ENCODE assay signal across 16 mouse cellular contexts in genomic region chr7:3643412-3643811, GRCm38 (mm10). TPM values are rescaled to one million over a fixed set of nuclear protein-coding genes. Genes with fewer than 3 reads are reported as not detected.
DNase-seq lines count a peak whose midpoint lies in the region; ATAC-seq and TF ChIP-seq lines count a peak whose summit lies in the region.
"Had no signal": no experiment of that assay in that cellular context is flagged by ENCODE, and none has a peak within 500 bp of the region (broad histone marks: within the 10 kb centered on the region; RNA-seq: fewer than 3 reads in every experiment).

No protein-coding gene starts in this region.

- no peaks in the 10 kb centered on the region for H3K9me3 ChIP-seq in kidney, embryonic 15.5 days (replicated peaks)
- no peaks in the 10 kb centered on the region for H3K9me3 ChIP-seq in midbrain, embryonic 13.5 days
- H3K9me3 ChIP-seq in midbrain, embryonic 16.5 days (replicated peaks; ENCODE audit: control insufficient read depth, low read length, poor library complexity, severe bottlenecking) = no peaks in the 10 kb centered on the region
- no peaks in the 10 kb centered on the region for H3K9me3 ChIP-seq in hindbrain, embryonic 15.5 days
- no peaks in the 10 kb centered on the region for H3K9me3 ChIP-seq in liver, embryonic 15.5 days (replicated peaks)
- H3K9me3 ChIP-seq: heart, embryonic 15.5 days had no signal

- H3K27me3 ChIP-seq in kidney, embryonic 15.5 days = no peaks in the 10 kb centered on the region
- H3K27me3 ChIP-seq in midbrain, embryonic 13.5 days = no peaks in the 10 kb centered on the region
- H3K27me3 ChIP-seq in midbrain, embryonic 16.5 days (ENCODE audit: control insufficient read depth, insufficient read depth, low read depth, low read length) = no peaks in the 10 kb centered on the region
- H3K27me3 ChIP-seq in hindbrain, embryonic 15.5 days = no peaks in the 10 kb centered on the region; the same call in 1 of the 2 replicates
- no peaks in the 10 kb centered on the region for H3K27me3 ChIP-seq in liver, embryonic 15.5 days
- H3K27me3 ChIP-seq in thymus, adult 2 months (ENCODE audit: control insufficient read depth, insufficient read depth, low read length) = no peaks in the 10 kb centered on the region
- H3K27me3 ChIP-seq: heart, embryonic 15.5 days had no signal

- no peak overlapping the region for H3K4me3 ChIP-seq in kidney, embryonic 15.5 days (replicated peaks)
- no peak overlapping the region for H3K4me3 ChIP-seq in midbrain, embryonic 13.5 days (replicated peaks)
- H3K4me3 ChIP-seq in midbrain, embryonic 16.5 days (ENCODE audit: low read depth, low read length) = no peak overlapping the region; the same call in 1 of the 2 replicates
- no peak overlapping the region for H3K4me3 ChIP-seq in hindbrain, embryonic 15.5 days
- H3K4me3 ChIP-seq in liver, embryonic 15.5 days (replicated peaks) = peak overlapping the region; percentile 100; the same call in 1 of the 2 replicates
- H3K4me3 ChIP-seq in thymus, adult 2 months (ENCODE audit: control insufficient read depth, insufficient read depth, low read length) = no peak overlapping the region

- no peak overlapping the region for H3K27ac ChIP-seq in kidney, embryonic 15.5 days
- H3K27ac ChIP-seq in midbrain, embryonic 13.5 days = no peak overlapping the region
- no peak overlapping the region for H3K27ac ChIP-seq in midbrain, embryonic 16.5 days (ENCODE audit: low read length)
- no peak overlapping the region for H3K27ac ChIP-seq in hindbrain, embryonic 15.5 days (replicated peaks)
- no peak overlapping the region for H3K27ac ChIP-seq in liver, embryonic 15.5 days (replicated peaks)
- H3K27ac ChIP-seq in thymus, adult 2 months (ENCODE audit: control insufficient read depth, insufficient read depth, low read length) = no peak overlapping the region
- H3K27ac ChIP-seq: heart, embryonic 15.5 days had no signal

- ATAC-seq in kidney, embryonic 15.5 days (replicated peaks; ENCODE audit: low FRiP score) = no peak
- ATAC-seq in midbrain, embryonic 13.5 days = no peak
- ATAC-seq in midbrain, embryonic 16.5 days = no peak
- no peak for ATAC-seq in hindbrain, embryonic 15.5 days (ENCODE audit: low FRiP score, low read depth)
- ATAC-seq in liver, embryonic 15.5 days (ENCODE audit: insufficient read depth) = no peak
- ATAC-seq: CD4-positive, CD25-positive, alpha-beta regulatory T cell, adult 4 months had no signal

- no peak overlapping the region for H3K9ac ChIP-seq in kidney, embryonic 15.5 days
- H3K9ac ChIP-seq in midbrain, embryonic 13.5 days (replicated peaks) = no peak overlapping the region
- no peak overlapping the region for H3K9ac ChIP-seq in midbrain, embryonic 16.5 days (ENCODE audit: low read depth, low read length)
- no peak overlapping the region for H3K9ac ChIP-seq in hindbrain, embryonic 15.5 days
- no peak overlapping the region for H3K9ac ChIP-seq in liver, embryonic 15.5 days

- H3K4me2 ChIP-seq in kidney, embryonic 15.5 days = peak overlapping the region; percentile 75; the same call in 1 of the 2 replicates
- H3K4me2 ChIP-seq in midbrain, embryonic 13.5 days (replicated peaks) = 0 out of 2 replicates have a peak overlapping the region, but pooled peaks have one; percentile 68
- no peak overlapping the region for H3K4me2 ChIP-seq in midbrain, embryonic 16.5 days (ENCODE audit: low read length)
- H3K4me2 ChIP-seq in hindbrain, embryonic 15.5 days = peak overlapping the region; percentile 73
- H3K4me2 ChIP-seq in liver, embryonic 15.5 days = peak overlapping the region; percentile 80

- WGBS in kidney, embryonic 15.5 days = 68% methylated on average over 5 of the region's 5 CpGs
- WGBS in midbrain, embryonic 13.5 days = 74% methylated on average over 5 of the region's 5 CpGs
- 76% methylated on average over 5 of the region's 5 CpGs for WGBS in midbrain, embryonic 16.5 days
- 80% methylated on average over 5 of the region's 5 CpGs for WGBS in hindbrain, embryonic 15.5 days
- WGBS in liver, embryonic 15.5 days (ENCODE audit: insufficient replicate concordance) = 30% methylated on average over 5 of the region's 5 CpGs
- 21% methylated on average over 5 of the region's 5 CpGs for WGBS in thymus, adult 2 months

- H3K4me1 ChIP-seq in kidney, embryonic 15.5 days = peaks cover 30% of the 10 kb centered on the region
- peaks cover 32% of the 10 kb centered on the region for H3K4me1 ChIP-seq in midbrain, embryonic 13.5 days (replicated peaks)
- H3K4me1 ChIP-seq in midbrain, embryonic 16.5 days (ENCODE audit: control insufficient read depth, insufficient read depth, low read length) = peaks cover 29% of the 10 kb centered on the region
- H3K4me1 ChIP-seq in hindbrain, embryonic 15.5 days (replicated peaks) = peaks cover 34% of the 10 kb centered on the region
- peaks cover 32% of the 10 kb centered on the region for H3K4me1 ChIP-seq in liver, embryonic 15.5 days (replicated peaks)
- H3K4me1 ChIP-seq in thymus, adult 2 months (replicated peaks; ENCODE audit: control insufficient read depth, insufficient read depth, low read length) = peaks cover 18% of the 10 kb centered on the region

- DNase-seq in kidney, postnatal 4 days = no peak
- DNase-seq in right cerebral cortex, adult 18-20 months = no peak
- DNase-seq in thymus, adult 2 months = no peak
- DNase-seq: adrenal gland, postnatal 25 days; cerebellum, postnatal 10 days; gastrocnemius, postnatal 36 days; kidney, postnatal 10 days; layer of hippocampus, adult 9-11 months; thymus, postnatal 36 days had no signal

- TF ChIP-seq POLR2A in thymus, adult 2 months (IDR thresholded peaks at IDR 0.05; ENCODE audit: control insufficient read depth, extremely low read depth, insufficient read depth, low read length, poor library complexity) = no peak

- TF ChIP-seq CTCF in thymus, adult 2 months (IDR thresholded peaks at IDR 0.05; ENCODE audit: borderline replicate concordance, control insufficient read depth, extremely low read depth, insufficient read depth, low read length, poor library complexity) = no peak

- H3K36me3 ChIP-seq in kidney, embryonic 15.5 days = peaks cover 53% of the 10 kb centered on the region
- H3K36me3 ChIP-seq in midbrain, embryonic 13.5 days = peaks cover 47% of the 10 kb centered on the region
- H3K36me3 ChIP-seq in midbrain, embryonic 16.5 days (ENCODE audit: control insufficient read depth, insufficient read depth, low read length) = peaks cover 16% of the 10 kb centered on the region
- H3K36me3 ChIP-seq in hindbrain, embryonic 15.5 days = peaks cover 20% of the 10 kb centered on the region
- H3K36me3 ChIP-seq in liver, embryonic 15.5 days (replicated peaks) = peaks cover 45% of the 10 kb centered on the region
- H3K36me3 ChIP-seq in thymus, adult 2 months (ENCODE audit: control insufficient read depth, insufficient read depth, low read length) = peaks cover 3% of the 10 kb centered on the region; the same call in 1 of the 2 replicates

RNA-seq across cellular contexts. Expression of gene Cnot3, which starts 1.7 kb away (rescaled TPM):
- 60.6 and 66.5 TPM in 2 replicates for polyA plus RNA-seq in kidney, embryonic 15.5 days (2015; fragmentation: Nextera tagmentation; extraction: Ambion mirVana)
- polyA plus RNA-seq in midbrain, embryonic 13.5 days (2015; fragmentation: Nextera tagmentation; extraction: Ambion mirVana) = 48.7 and 57.8 TPM in 2 replicates
- polyA plus RNA-seq in midbrain, embryonic 16.5 days (2015; fragmentation: Nextera tagmentation; extraction: Ambion mirVana) = 37.4 and 38.9 TPM in 2 replicates
- 39.5 and 47.3 TPM in 2 replicates for polyA plus RNA-seq in hindbrain, embryonic 15.5 days (2015; fragmentation: Nextera tagmentation; extraction: Ambion mirVana)
- polyA plus RNA-seq in liver, embryonic 15.5 days (2015; fragmentation: Nextera tagmentation; extraction: Ambion mirVana) = 17.7 and 23.1 TPM in 2 replicates
- 185 and 202 TPM in 2 replicates for polyA plus RNA-seq in thymus, adult 2 months (2012; rRNA removed)

RNA-seq across cellular contexts. Expression of gene Prpf31, which starts 13.6 kb away (rescaled TPM):
- 110 and 116 TPM in 2 replicates for polyA plus RNA-seq in kidney, embryonic 15.5 days (2015; fragmentation: Nextera tagmentation; extraction: Ambion mirVana)
- 114 and 117 TPM in 2 replicates for polyA plus RNA-seq in midbrain, embryonic 13.5 days (2015; fragmentation: Nextera tagmentation; extraction: Ambion mirVana)
- polyA plus RNA-seq in midbrain, embryonic 16.5 days (2015; fragmentation: Nextera tagmentation; extraction: Ambion mirVana) = 86.7 and 89.1 TPM in 2 replicates
- 88.8 and 89.6 TPM in 2 replicates for polyA plus RNA-seq in hindbrain, embryonic 15.5 days (2015; fragmentation: Nextera tagmentation; extraction: Ambion mirVana)
- polyA plus RNA-seq in liver, embryonic 15.5 days (2015; fragmentation: Nextera tagmentation; extraction: Ambion mirVana) = 47.0 and 49.1 TPM in 2 replicates
- polyA plus RNA-seq in thymus, adult 2 months (2012; rRNA removed) = 42.4 and 48.6 TPM in 2 replicates

RNA-seq across cellular contexts. Expression of gene Tfpt, which starts 13.7 kb away (rescaled TPM):
- polyA plus RNA-seq in kidney, embryonic 15.5 days (2015; fragmentation: Nextera tagmentation; extraction: Ambion mirVana) = 22.6 and 23.9 TPM in 2 replicates
- polyA plus RNA-seq in midbrain, embryonic 13.5 days (2015; fragmentation: Nextera tagmentation; extraction: Ambion mirVana) = 30.8 and 38.9 TPM in 2 replicates
- 31.8 and 37.2 TPM in 2 replicates for polyA plus RNA-seq in midbrain, embryonic 16.5 days (2015; fragmentation: Nextera tagmentation; extraction: Ambion mirVana)
- polyA plus RNA-seq in hindbrain, embryonic 15.5 days (2015; fragmentation: Nextera tagmentation; extraction: Ambion mirVana) = 32.2 and 40.1 TPM in 2 replicates
- 10.4 and 12.2 TPM in 2 replicates for polyA plus RNA-seq in liver, embryonic 15.5 days (2015; fragmentation: Nextera tagmentation; extraction: Ambion mirVana)
- polyA plus RNA-seq in thymus, adult 2 months (2012; rRNA removed) = 9.4 and 12.5 TPM in 2 replicates

RNA-seq across cellular contexts. Expression of gene Leng1, which starts 22.2 kb away (rescaled TPM):
- 18.1 and 18.7 TPM in 2 replicates for polyA plus RNA-seq in kidney, embryonic 15.5 days (2015; fragmentation: Nextera tagmentation; extraction: Ambion mirVana)
- polyA plus RNA-seq in midbrain, embryonic 13.5 days (2015; fragmentation: Nextera tagmentation; extraction: Ambion mirVana) = 16.5 and 16.8 TPM in 2 replicates
- polyA plus RNA-seq in midbrain, embryonic 16.5 days (2015; fragmentation: Nextera tagmentation; extraction: Ambion mirVana) = 12.6 and 13.2 TPM in 2 replicates
- polyA plus RNA-seq in hindbrain, embryonic 15.5 days (2015; fragmentation: Nextera tagmentation; extraction: Ambion mirVana) = 15.3 and 17.1 TPM in 2 replicates
- polyA plus RNA-seq in liver, embryonic 15.5 days (2015; fragmentation: Nextera tagmentation; extraction: Ambion mirVana) = 5.9 and 6.6 TPM in 2 replicates
- polyA plus RNA-seq in thymus, adult 2 months (2012; rRNA removed) = 4.3 and 4.9 TPM in 2 replicates

RNA-seq across cellular contexts. Expression of gene Ndufa3, which starts 26.2 kb away (rescaled TPM):
- 500 and 505 TPM in 2 replicates for polyA plus RNA-seq in kidney, embryonic 15.5 days (2015; fragmentation: Nextera tagmentation; extraction: Ambion mirVana)
- 440 and 458 TPM in 2 replicates for polyA plus RNA-seq in midbrain, embryonic 13.5 days (2015; fragmentation: Nextera tagmentation; extraction: Ambion mirVana)
- polyA plus RNA-seq in midbrain, embryonic 16.5 days (2015; fragmentation: Nextera tagmentation; extraction: Ambion mirVana) = 375 and 400 TPM in 2 replicates
- polyA plus RNA-seq in hindbrain, embryonic 15.5 days (2015; fragmentation: Nextera tagmentation; extraction: Ambion mirVana) = 541 and 606 TPM in 2 replicates
- polyA plus RNA-seq in liver, embryonic 15.5 days (2015; fragmentation: Nextera tagmentation; extraction: Ambion mirVana) = 269 and 276 TPM in 2 replicates
- 231 and 311 TPM in 2 replicates for polyA plus RNA-seq in thymus, adult 2 months (2012; rRNA removed)
